18 mouse cellular contexts compared by ENCODE assay signal in genomic region chr7:101343135-101343534, GRCm38 (mm10). TPM values are rescaled to one million over a fixed set of nuclear protein-coding genes. Genes with fewer than 3 reads are reported as not detected.
A peak's percentile ranks its signal among the peaks of the same experiment; 100 is the strongest.
DNase-seq lines count a peak whose midpoint lies in the region; ATAC-seq and TF ChIP-seq lines count a peak whose summit lies in the region.
"Had no signal": no experiment of that assay in that cellular context is flagged by ENCODE, and none has a peak within 500 bp of the region (broad histone marks: within the 10 kb centered on the region; RNA-seq: fewer than 3 reads in every experiment).

No protein-coding gene starts in this region.

- H3K9ac ChIP-seq in liver, embryonic 15.5 days = no peak overlapping the region
- H3K9ac ChIP-seq in stomach, embryonic 16.5 days (ENCODE audit: low read length) = no peak overlapping the region
- H3K9ac ChIP-seq: embryonic facial prominence, embryonic 12.5 days; limb, embryonic 15.5 days; midbrain, embryonic 12.5 days had no signal

- H3K27me3 ChIP-seq in kidney, adult 2 months (replicated peaks; ENCODE audit: control insufficient read depth, insufficient read depth, low read length) = no peaks in the 10 kb centered on the region
- H3K27me3 ChIP-seq in liver, embryonic 15.5 days = no peaks in the 10 kb centered on the region
- no peaks in the 10 kb centered on the region for H3K27me3 ChIP-seq in stomach, embryonic 16.5 days (ENCODE audit: control insufficient read depth, insufficient read depth, low read length)
- H3K27me3 ChIP-seq: embryonic facial prominence, embryonic 12.5 days; limb, embryonic 15.5 days; midbrain, embryonic 12.5 days had no signal

- ATAC-seq in liver, embryonic 15.5 days (ENCODE audit: insufficient read depth) = peak; percentile 10; the same call in 1 of the 2 replicates
- ATAC-seq in stomach, embryonic 16.5 days (ENCODE audit: insufficient read depth, low FRiP score) = peak; percentile 15; the same call in 1 of the 2 replicates
- no peak for ATAC-seq in erythroblast, adult 5-6 weeks (replicated peaks; ENCODE audit: low FRiP score, poor library complexity, severe bottlenecking)
- ATAC-seq: CD4-positive, CD25-positive, alpha-beta regulatory T cell, adult 4 months had no signal

- no peak for TF ChIP-seq POLR2A in kidney, adult 2 months (IDR thresholded peaks at IDR 0.05; ENCODE audit: low read depth, low read length)

- H3K9me3 ChIP-seq in liver, embryonic 15.5 days (replicated peaks) = no peaks in the 10 kb centered on the region
- no peaks in the 10 kb centered on the region for H3K9me3 ChIP-seq in stomach, embryonic 16.5 days (replicated peaks; ENCODE audit: control insufficient read depth, low read length)
- H3K9me3 ChIP-seq: embryonic facial prominence, embryonic 12.5 days; G1E; hindbrain, embryonic 10.5 days; limb, embryonic 15.5 days; midbrain, embryonic 12.5 days had no signal

- peak; percentile 38 for DNase-seq in kidney, postnatal 10 days
- DNase-seq in kidney, adult 2 months = no peak
- DNase-seq in lung, postnatal 10 days = peak; percentile 65
- DNase-seq in lung, adult 18-20 months = no peak
- no peak for DNase-seq in ovary, postnatal 10 days (ENCODE audit: low spot score)
- DNase-seq: heart, adult 2 months; kidney, adult 18-20 months; retina, postnatal 1 day; thymus, adult 2 months had no signal

- no peak overlapping the region for H3K4me2 ChIP-seq in liver, embryonic 15.5 days
- H3K4me2 ChIP-seq in stomach, embryonic 16.5 days (ENCODE audit: low read depth, low read length) = no peak overlapping the region
- H3K4me2 ChIP-seq: embryonic facial prominence, embryonic 12.5 days; limb, embryonic 15.5 days; midbrain, embryonic 12.5 days had no signal

- H3K4me3 ChIP-seq in kidney, adult 2 months (ENCODE audit: insufficient read depth, low read depth, low read length) = no peak overlapping the region
- H3K4me3 ChIP-seq in liver, embryonic 15.5 days (replicated peaks) = no peak overlapping the region
- H3K4me3 ChIP-seq in stomach, embryonic 16.5 days (replicated peaks; ENCODE audit: low read length) = no peak overlapping the region
- H3K4me3 ChIP-seq: embryonic facial prominence, embryonic 12.5 days; heart, adult 2 months; hindbrain, embryonic 10.5 days; limb, embryonic 15.5 days; midbrain, embryonic 12.5 days had no signal

- WGBS in kidney, adult 2 months = 61% methylated on average over 7 of the region's 7 CpGs
- WGBS in liver, embryonic 15.5 days (ENCODE audit: insufficient replicate concordance) = 43% methylated on average over 7 of the region's 7 CpGs
- 66% methylated on average over 7 of the region's 7 CpGs for WGBS in stomach, embryonic 16.5 days

- TF ChIP-seq CTCF in kidney, adult 2 months (conservative IDR thresholded peaks at IDR 0.05; ENCODE audit: insufficient read depth, insufficient read length, low read depth, low read length) = no peak

- H3K4me1 ChIP-seq in kidney, adult 2 months (ENCODE audit: control insufficient read depth, insufficient read depth, low read length) = peaks cover 5% of the 10 kb centered on the region; the same call in 1 of the 2 replicates
- peaks cover 65% of the 10 kb centered on the region for H3K4me1 ChIP-seq in liver, embryonic 15.5 days (replicated peaks)
- H3K4me1 ChIP-seq in stomach, embryonic 16.5 days (ENCODE audit: control insufficient read depth, insufficient read depth, low read length) = peaks cover 9% of the 10 kb centered on the region

- H3K36me3 ChIP-seq in kidney, adult 2 months (ENCODE audit: control insufficient read depth, insufficient read depth, low read length) = no peaks in the 10 kb centered on the region
- peaks cover 50% of the 10 kb centered on the region for H3K36me3 ChIP-seq in liver, embryonic 15.5 days (replicated peaks)
- H3K36me3 ChIP-seq in stomach, embryonic 16.5 days (ENCODE audit: control insufficient read depth, insufficient read depth, low read length) = 0 out of 2 replicates have a peak, but pooled peaks cover 3% of the 10 kb centered on the region
- H3K36me3 ChIP-seq: embryonic facial prominence, embryonic 12.5 days; G1E; hindbrain, embryonic 10.5 days; midbrain, embryonic 12.5 days had no signal

- H3K27ac ChIP-seq in kidney, adult 2 months (ENCODE audit: insufficient read depth, low read depth, low read length) = no peak overlapping the region
- no peak overlapping the region for H3K27ac ChIP-seq in liver, embryonic 15.5 days (replicated peaks)
- H3K27ac ChIP-seq in stomach, embryonic 16.5 days (ENCODE audit: low read length) = no peak overlapping the region
- H3K27ac ChIP-seq: embryonic facial prominence, embryonic 12.5 days; heart, adult 2 months; hindbrain, embryonic 10.5 days; limb, embryonic 15.5 days; midbrain, embryonic 12.5 days had no signal

RNA-seq across cellular contexts. Expression of gene Arap1, which starts 4.7 kb away (rescaled TPM):
- 68.7 and 69.7 TPM in 2 replicates for polyA plus RNA-seq in kidney, adult 2 months (2012; rRNA removed)
- 14.5 and 19.8 TPM in 2 replicates for polyA plus RNA-seq in liver, embryonic 15.5 days (2015; fragmentation: Nextera tagmentation; extraction: Ambion mirVana)
- 105 and 111 TPM in 2 replicates for polyA plus RNA-seq in stomach, embryonic 16.5 days (2015; fragmentation: Nextera tagmentation; extraction: Ambion mirVana)
- total RNA-seq in erythroblast, adult 5-6 weeks (2015; ENCODE audit: low replicate concordance) = 24.2 and 26.5 TPM in 2 replicates
- 8.3 and 24.5 TPM in 2 replicates for total RNA-seq in erythroblast, adult 5-6 weeks (2017; ENCODE audit: low replicate concordance)

RNA-seq across cellular contexts. Expression of gene Stard10, which starts 26.2 kb away (rescaled TPM):
- 467 and 503 TPM in 2 replicates for polyA plus RNA-seq in kidney, adult 2 months (2012; rRNA removed)
- 122 and 143 TPM in 2 replicates for polyA plus RNA-seq in liver, embryonic 15.5 days (2015; fragmentation: Nextera tagmentation; extraction: Ambion mirVana)
- 95.6 and 106 TPM in 2 replicates for polyA plus RNA-seq in stomach, embryonic 16.5 days (2015; fragmentation: Nextera tagmentation; extraction: Ambion mirVana)
- 37.4 and 49.8 TPM in 2 replicates for total RNA-seq in erythroblast, adult 5-6 weeks (2015; ENCODE audit: low replicate concordance)
- total RNA-seq in erythroblast, adult 5-6 weeks (2017; ENCODE audit: low replicate concordance) = 24.4 and 39.0 TPM in 2 replicates
- total RNA-seq: G1E had no signal

RNA-seq across cellular contexts. Expression of gene Atg16l2, which starts 41.1 kb away (rescaled TPM):
- polyA plus RNA-seq in kidney, adult 2 months (2012; rRNA removed) = 12.3 and 19.4 TPM in 2 replicates
- polyA plus RNA-seq in liver, embryonic 15.5 days (2015; fragmentation: Nextera tagmentation; extraction: Ambion mirVana) = 5.2 and 5.9 TPM in 2 replicates
- polyA plus RNA-seq in stomach, embryonic 16.5 days (2015; fragmentation: Nextera tagmentation; extraction: Ambion mirVana) = 19.6 and 20.0 TPM in 2 replicates
- total RNA-seq in erythroblast, adult 5-6 weeks (2015; ENCODE audit: low replicate concordance) = 1.7 and 3.3 TPM in 2 replicates
- 0.70 and 1.2 TPM in 2 replicates for total RNA-seq in erythroblast, adult 5-6 weeks (2017; ENCODE audit: low replicate concordance)

Comparison
In these comparisons a context has a peak if more than half of its experiments do, and no peak if none do; other contexts are left out.
1. DNase-seq: peak in kidney, postnatal 10 days (single experiment) and lung, postnatal 10 days (single experiment); none in kidney, adult 2 months (single experiment), lung, adult 18-20 months (0 of 2) and ovary, postnatal 10 days (single experiment).